Mouse (Mus musculus) megakaryocyte, embryonic 14.5 days (primary cell): ENCODE results near the gene Smyd3. TPM values are rescaled to one million over a fixed set of nuclear protein-coding genes. Genes with fewer than 3 reads are reported as not detected.

Source experiments
- H3K27me3 ChIP-seq: replicated peaks from 2 replicates; pipeline ENCODE3; 2012; ENCODE audit warnings: inconsistent platforms
- H3K36me3 ChIP-seq: replicated peaks from 2 replicates; pipeline ENCODE3; 2012; ENCODE audit warnings: low read length, inconsistent platforms, mixed read lengths
- H3K4me1 ChIP-seq: 2 replicates; pipeline ENCODE4 v1.6.1; 2012; ENCODE audit warnings: inconsistent platforms
- H3K4me3 ChIP-seq: replicated peaks from 2 replicates; pipeline ENCODE3; 2012; ENCODE audit warnings: moderate library complexity, mild to moderate bottlenecking, inconsistent platforms
- H3K9me3 ChIP-seq: 2 replicates; pipeline ENCODE4 v1.6.1; 2012; ENCODE audit warnings: inconsistent platforms
- FLI1 ChIP-seq: IDR thresholded peaks from 2 replicates; pipeline ENCODE4 v1.6.1; 2012; ENCODE audit warnings: low read length, inconsistent platforms, mixed read lengths
- GATA1 ChIP-seq: IDR thresholded peaks from 3 replicates; pipeline ENCODE4 v1.6.1; 2012; ENCODE audit warnings: mixed read lengths, low read length, inconsistent platforms, borderline replicate concordance
- polyA plus RNA-seq: library from polyadenylated mRNA; stranded (reverse); fragments of >175 nt; gene quantifications from 2 replicates; pipeline ENCODE4 v1.2.3, GENCODE M21; 2012; ENCODE audit warnings: low replicate concordance; ENCODE audit not compliant: insufficient read depth

The Smyd3 gene
- polyA plus RNA-seq, 1 experiment, result 2.4 TPM

DNA sequence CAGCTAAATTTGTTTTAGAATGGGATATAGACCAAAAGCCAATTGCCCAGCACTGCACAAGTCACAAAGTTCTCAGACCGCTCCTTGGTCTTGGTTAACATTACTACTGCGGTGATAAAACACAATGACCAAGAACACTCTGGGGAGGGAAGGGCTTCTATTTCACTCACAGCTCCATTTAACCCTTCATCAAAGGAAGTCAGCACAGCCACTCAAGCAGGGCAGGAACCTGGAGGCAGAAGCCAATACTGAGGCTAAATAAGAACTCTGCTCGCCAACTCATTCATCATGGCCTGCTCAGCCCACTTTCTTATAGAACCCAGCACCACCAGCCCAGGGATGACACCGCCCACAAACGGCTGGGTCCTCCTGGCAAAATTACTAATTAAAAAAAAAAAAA, 29.3 kb downstream of the Smyd3 start:
- Histone ChIP-seq H3K36me3 (peaks cover 11% of the 10 kb centered on the region), H3K4me3 (no peak overlapping the region), H3K4me1 (peaks cover 39% of the 10 kb centered on the region), H3K27me3 (peaks cover 3% of the 10 kb centered on the region), H3K9me3 (peaks cover 5% of the 10 kb centered on the region)
- TF ChIP-seq GATA1, result no peak
- TF ChIP-seq FLI1, result no peak

DNA sequence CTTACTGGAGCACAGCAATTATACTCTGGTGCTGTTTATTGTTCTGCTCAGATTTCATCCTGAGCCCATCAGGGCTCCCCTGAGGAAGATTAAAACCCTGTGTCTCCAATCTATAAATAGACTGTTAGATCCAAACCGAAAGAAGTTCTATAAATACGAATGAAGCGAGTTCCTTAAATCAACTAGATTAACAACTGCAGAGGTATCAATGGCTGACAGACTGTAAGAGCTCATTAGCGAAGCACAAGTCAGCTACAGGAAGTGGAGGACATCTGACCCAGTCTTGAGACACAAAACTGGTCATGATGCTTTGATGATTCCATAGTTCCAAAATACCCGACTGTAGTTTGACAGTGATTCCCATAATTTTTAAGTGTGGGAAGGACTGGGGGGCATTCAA, 29.9 kb downstream of the Smyd3 start:
- Histone ChIP-seq H3K4me1 (peaks cover 34% of the 10 kb centered on the region), H3K36me3 (peaks cover 11% of the 10 kb centered on the region), H3K9me3 (peaks cover 5% of the 10 kb centered on the region), H3K4me3 (no peak overlapping the region), H3K27me3 (peaks cover 3% of the 10 kb centered on the region)
- TF ChIP-seq GATA1 (no peak), FLI1 (no peak)

DNA sequence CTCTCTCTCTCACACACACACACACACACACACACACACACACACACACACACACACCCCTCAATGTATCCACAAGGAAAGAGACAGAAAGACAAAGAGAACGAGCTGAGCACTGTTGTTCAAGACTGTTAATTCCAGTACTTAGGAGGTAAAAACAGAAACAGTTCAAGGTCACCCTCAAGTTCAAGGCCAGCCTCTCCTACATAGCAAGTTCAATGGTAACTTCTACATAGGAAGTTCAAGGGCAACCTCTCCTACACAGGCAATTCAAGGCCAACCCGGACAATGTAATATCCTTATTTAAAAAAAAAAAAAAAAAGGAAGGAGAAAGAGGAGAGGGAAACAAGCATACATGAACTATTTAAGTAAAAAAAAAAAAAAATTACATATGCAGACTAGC, 30.6 kb downstream of the Smyd3 start:
- peaks cover 11% of the 10 kb centered on the region for H3K36me3 ChIP-seq
- no peak for TF ChIP-seq FLI1
- TF ChIP-seq GATA1, result no peak

DNA sequence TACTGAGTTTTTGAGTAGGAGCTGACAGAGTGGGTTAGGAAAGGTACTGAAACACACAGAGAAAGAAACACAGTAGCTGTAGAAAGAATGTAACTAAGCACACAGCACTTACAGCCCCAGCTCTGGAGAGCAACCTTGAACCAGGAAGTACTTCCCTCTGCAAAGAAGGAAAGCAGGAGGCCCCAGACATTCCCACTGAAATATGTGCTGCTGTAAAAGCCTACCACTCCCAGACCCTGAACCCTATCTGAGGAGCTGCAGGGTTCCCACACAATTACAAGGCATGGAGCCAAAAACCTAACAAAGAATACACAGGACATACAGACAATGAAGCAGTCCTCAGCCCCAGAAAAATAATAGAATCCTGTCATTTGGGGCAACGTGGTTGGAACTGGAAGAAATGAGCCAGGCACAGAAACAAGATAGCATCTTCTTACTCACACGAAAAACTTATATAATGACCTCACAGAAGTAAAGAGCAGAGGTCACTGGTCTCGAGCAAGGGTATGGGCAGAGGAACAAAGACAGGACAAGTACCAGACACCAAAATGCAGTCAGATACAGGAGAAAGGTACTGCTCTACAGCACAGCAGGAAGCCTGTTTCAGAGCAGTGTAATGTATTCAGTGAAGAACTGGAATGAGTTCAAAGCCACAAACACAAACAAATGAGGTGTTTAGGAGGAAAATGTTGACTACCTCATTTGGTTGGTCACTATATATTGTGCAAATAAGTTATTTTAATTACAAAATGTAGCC, 31.9 kb downstream of the Smyd3 start:
- Histone ChIP-seq H3K9me3 (peaks cover 5% of the 10 kb centered on the region), H3K4me3 (no peak overlapping the region), H3K27me3 (no peaks in the 10 kb centered on the region), H3K36me3 (peaks cover 11% of the 10 kb centered on the region), H3K4me1 (peaks cover 24% of the 10 kb centered on the region)
- TF ChIP-seq GATA1 (no peak), FLI1 (no peak)

More for the DNA sequence above, 30.6 kb downstream of the Smyd3 start:
- Histone ChIP-seq H3K4me1 (peaks cover 26% of the 10 kb centered on the region), H3K27me3 (no peaks in the 10 kb centered on the region), H3K4me3 (no peak overlapping the region), H3K9me3 (peaks cover 5% of the 10 kb centered on the region)

DNA sequence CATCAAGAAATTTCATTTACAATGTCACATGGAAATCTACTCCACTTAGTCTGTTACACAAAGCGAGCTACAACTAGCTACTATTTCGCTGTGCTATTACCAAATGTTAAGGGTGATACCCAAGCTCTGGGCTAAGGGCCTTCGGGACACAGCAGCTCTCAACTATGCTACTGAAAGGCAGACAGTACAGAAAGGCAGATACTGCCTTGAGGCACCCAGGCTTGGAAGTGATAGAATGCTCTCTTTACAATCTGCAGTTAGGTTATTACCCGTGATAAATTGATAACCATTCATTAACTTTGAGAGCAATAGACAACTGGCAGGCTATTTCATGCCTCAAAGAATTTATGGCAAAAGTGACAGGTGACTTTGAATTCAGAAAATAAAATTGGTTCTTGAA, 37.0 kb downstream of the Smyd3 start:
- TF ChIP-seq FLI1, result no peak
- TF ChIP-seq GATA1, result no peak
- peaks cover 6% of the 10 kb centered on the region; the same call in 1 of the 2 replicates for H3K4me1 ChIP-seq

DNA sequence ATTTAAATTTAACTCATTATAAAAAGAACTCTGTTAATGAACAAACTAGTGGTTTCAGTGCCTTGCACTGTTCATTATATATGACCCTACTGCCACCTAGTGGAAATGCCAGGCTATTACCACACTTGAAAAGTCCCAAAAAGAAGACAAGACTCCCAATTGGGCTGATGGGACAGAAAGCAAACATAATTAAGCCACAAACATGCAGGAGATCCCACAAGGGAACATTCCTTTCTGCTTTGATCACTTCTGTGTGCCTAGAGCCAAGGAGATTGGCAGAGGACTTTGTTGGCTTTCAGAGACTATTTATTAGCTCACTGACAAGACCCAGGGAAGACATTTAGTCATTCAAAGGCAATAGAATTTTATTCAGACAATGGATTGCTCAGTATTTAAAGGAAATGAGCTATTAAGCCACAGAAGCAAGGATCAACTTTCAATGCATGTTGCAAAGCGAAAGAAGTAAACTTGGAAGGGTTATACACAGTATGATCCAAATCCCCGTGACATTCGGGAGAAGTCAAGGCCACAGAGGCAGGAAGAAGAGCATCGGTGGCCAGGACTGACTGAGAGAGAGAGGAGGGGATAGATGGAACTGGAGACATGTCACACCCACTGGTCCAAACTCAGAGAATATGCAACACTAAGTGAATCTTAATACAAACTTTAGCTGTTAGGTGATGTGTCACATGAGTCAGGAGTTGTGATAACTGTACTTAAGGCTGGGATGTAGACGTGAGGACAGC, 40.5 kb downstream of the Smyd3 start:
- no peak for TF ChIP-seq FLI1
- TF ChIP-seq GATA1, result no peak
- H3K9me3 ChIP-seq, result peaks cover 17% of the 10 kb centered on the region
- no peaks in the 10 kb centered on the region for H3K27me3 ChIP-seq
- no peaks in the 10 kb centered on the region for H3K4me1 ChIP-seq
- H3K4me3 ChIP-seq, result no peak overlapping the region
- H3K36me3 ChIP-seq, result peaks cover 14% of the 10 kb centered on the region

More for the DNA sequence above, 37.0 kb downstream of the Smyd3 start:
- no peaks in the 10 kb centered on the region for H3K9me3 ChIP-seq
- H3K27me3 ChIP-seq, result no peaks in the 10 kb centered on the region
- H3K4me3 ChIP-seq, result no peak overlapping the region
- peaks cover 3% of the 10 kb centered on the region for H3K36me3 ChIP-seq

DNA sequence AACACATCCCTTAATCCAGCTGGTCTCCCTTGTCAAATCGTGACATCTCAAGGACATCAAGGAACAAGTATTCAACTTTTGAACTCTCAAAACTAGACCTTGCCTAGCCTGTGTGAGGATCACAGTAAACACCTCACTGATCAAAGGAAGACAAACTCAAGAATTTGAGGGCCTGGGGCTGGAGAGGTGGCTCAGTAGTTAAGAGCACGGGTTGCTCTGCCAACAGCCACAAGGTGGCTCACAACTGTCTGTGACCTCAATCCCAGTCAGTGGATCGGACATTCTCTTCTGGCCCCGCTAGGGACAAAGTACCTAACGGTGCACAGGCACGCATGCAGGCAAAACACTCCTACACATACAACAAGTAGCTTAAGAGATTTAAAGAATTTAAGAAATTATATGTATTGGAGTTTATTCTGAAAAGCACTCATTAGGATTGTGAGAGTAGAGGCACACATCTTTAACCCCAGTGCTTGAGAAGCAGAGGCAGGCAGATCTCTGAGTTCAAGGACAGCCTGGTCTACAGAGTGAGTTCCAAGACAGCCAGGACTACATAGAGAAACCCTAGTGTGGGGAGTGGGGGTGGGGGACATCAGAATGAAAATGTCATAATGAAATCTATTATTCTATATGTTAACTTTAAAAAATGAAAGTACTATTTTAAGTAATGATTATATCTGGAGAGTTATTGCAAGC, 41.2 kb downstream of the Smyd3 start:
- no peak overlapping the region for H3K4me3 ChIP-seq
- H3K9me3 ChIP-seq, result peaks cover 24% of the 10 kb centered on the region
- no peaks in the 10 kb centered on the region for H3K4me1 ChIP-seq
- peaks cover 21% of the 10 kb centered on the region for H3K36me3 ChIP-seq
- TF ChIP-seq FLI1 (no peak), GATA1 (no peak)
- no peaks in the 10 kb centered on the region for H3K27me3 ChIP-seq

DNA sequence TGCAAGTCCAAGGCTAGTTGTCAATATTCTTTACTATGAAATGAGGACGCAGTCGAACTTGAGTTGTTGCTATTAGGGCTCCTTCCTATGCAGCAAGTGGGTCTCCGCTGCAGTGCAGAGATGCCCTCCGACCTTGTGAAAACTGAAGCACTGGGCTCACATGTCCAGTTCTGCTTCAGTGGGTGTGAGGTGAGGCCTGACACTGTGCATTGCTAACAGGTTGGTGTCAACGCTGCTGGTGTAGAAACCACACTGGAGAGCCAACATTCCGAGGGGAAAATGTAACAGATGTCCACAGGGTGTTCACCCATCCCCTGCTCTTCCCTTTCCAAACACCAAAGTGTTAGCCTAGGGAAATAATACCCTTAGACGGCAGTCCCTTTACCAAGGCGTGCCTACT, 43.1 kb downstream of the Smyd3 start:
- Histone ChIP-seq H3K27me3 (no peaks in the 10 kb centered on the region), H3K4me3 (no peak overlapping the region), H3K4me1 (no peaks in the 10 kb centered on the region), H3K9me3 (peaks cover 33% of the 10 kb centered on the region), H3K36me3 (peaks cover 25% of the 10 kb centered on the region)
- TF ChIP-seq GATA1, result no peak
- no peak for TF ChIP-seq FLI1

DNA sequence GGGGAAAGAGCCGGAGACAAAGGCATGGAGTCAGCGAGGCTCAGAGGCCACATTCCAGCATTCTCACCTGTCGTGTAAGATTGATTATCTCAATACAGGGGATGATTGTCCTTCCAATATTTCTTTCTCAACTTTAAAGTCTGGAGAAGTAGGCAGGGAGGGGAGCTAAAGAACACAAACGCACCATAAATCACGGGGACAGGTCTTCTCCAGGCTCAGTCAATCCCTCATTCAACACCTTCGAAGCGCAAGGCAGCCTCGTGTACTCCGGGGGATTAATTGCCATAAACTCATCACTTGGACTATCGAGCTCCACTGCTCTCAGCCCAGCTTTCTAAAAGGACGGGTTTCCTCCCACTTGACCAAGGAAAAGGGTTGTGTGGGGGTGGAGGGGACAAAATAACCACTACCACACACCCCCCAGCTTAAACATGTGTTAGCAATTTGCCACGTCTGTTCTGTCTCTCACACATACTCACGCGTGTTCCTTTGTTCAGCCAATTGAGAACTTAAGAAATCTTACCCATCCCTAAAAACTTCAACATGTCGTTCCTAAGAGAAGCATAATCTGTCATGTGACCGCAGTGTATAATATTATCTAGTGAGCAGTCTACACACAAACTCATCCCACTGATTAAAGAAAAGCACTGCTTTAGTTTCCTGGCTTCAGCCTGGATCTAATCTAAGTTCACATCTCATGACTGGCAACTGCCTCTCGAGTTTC, 43.8 kb downstream of the Smyd3 start:
- no peaks in the 10 kb centered on the region for H3K27me3 ChIP-seq
- H3K9me3 ChIP-seq, result peaks cover 33% of the 10 kb centered on the region
- H3K36me3 ChIP-seq, result peaks cover 25% of the 10 kb centered on the region
- H3K4me1 ChIP-seq, result no peaks in the 10 kb centered on the region
- TF ChIP-seq GATA1, result no peak
- TF ChIP-seq FLI1, result no peak
- H3K4me3 ChIP-seq, result no peak overlapping the region
